Mouse (Mus musculus): ENCODE measurements at regions not wholly inside any gene's neighbourhood (a gene's known extent, or its start where the extent isn't known, plus 50 kb on each side); places are given as distances from the start of the nearest gene placed in this dataset.

GRCm38 (mm10) chr12:16237498-16237897 is 373.3 kb downstream of the Lpin1 start:
- TF ChIP-seq POLR2A (IDR thresholded peaks at IDR 0.05; ENCODE audit: borderline replicate concordance, extremely low read depth, insufficient read depth, insufficient read length, poor library complexity, severe bottlenecking) (no peak), CTCF (IDR thresholded peaks at IDR 0.05; ENCODE audit: borderline replicate concordance, extremely low read depth, insufficient read depth, insufficient read length) (no peak)

Measured in brain, embryonic 14.5 days (tissue).